Mouse (Mus musculus) lung, embryonic 16.5 days (tissue): ENCODE data around the gene Raet1e. TPM values are rescaled to one million over a fixed set of nuclear protein-coding genes. Genes with fewer than 3 reads are reported as not detected.
"Not testable (repeated sequence)": the region's sequence is repeated elsewhere in the genome, so short reads cannot be mapped to it uniquely, and the experiment has no call there.

Experiments used
- ATAC-seq: fragments of 200-750 bp; cut with Nextera tagmentation; 2 replicates; pipeline ENCODE4 v1.8.0; 2017; ENCODE audit warnings: low read depth, mild to moderate bottlenecking, moderate library complexity
- H3K27ac ChIP-seq: fragments of 300-500 bp; sonication (generic); 2 replicates; pipeline ENCODE4 v1.5.1; 2014; ENCODE audit warnings: mild to moderate bottlenecking, control low read depth, low read length
- H3K27me3 ChIP-seq: fragments of 300-500 bp; sonication (generic); 2 replicates; pipeline ENCODE4 v1.6.1; 2014; ENCODE audit warnings: low read depth, low read length, mixed read lengths; ENCODE audit not compliant: control insufficient read depth, insufficient read depth
- H3K36me3 ChIP-seq: fragments of 300-500 bp; sonication (generic); 2 replicates; pipeline ENCODE4 v1.6.1; 2014; ENCODE audit warnings: low read length; ENCODE audit not compliant: control insufficient read depth, insufficient read depth
- H3K4me1 ChIP-seq: fragments of 300-500 bp; sonication (generic); replicated peaks from 2 replicates; pipeline ENCODE4 v1.6.1; 2014; ENCODE audit warnings: low read length, mixed read lengths; ENCODE audit not compliant: control insufficient read depth, insufficient read depth
- H3K4me2 ChIP-seq: fragments of 300-500 bp; sonication (generic); 2 replicates; pipeline ENCODE4 v1.6.1; 2014; ENCODE audit warnings: low read depth, low read length, control low read depth
- H3K4me3 ChIP-seq: fragments of 300-500 bp; sonication (generic); 2 replicates; pipeline ENCODE4 v1.5.1; 2014; ENCODE audit warnings: mild to moderate bottlenecking, low read length, control low read depth
- H3K9ac ChIP-seq: fragments of 300-500 bp; sonication (generic); 2 replicates; pipeline ENCODE4 v1.6.1; 2014; ENCODE audit warnings: low read length, control low read depth
- H3K9me3 ChIP-seq: fragments of 300-500 bp; sonication (generic); 2 replicates; pipeline ENCODE4 v1.6.1; 2016; ENCODE audit warnings: low read length; ENCODE audit not compliant: control insufficient read depth
- WGBS: fragments of 180-500 bp; shearing (Covaris S2); extraction: QIAGEN DNeasy Blood & Tissue Kit; methylation state at CpG from one replicate; pipeline ENCODE4 v1.1.7; 2014; 5-methylcytosine and 5-hydroxymethylcytosine counted together
- polyA plus RNA-seq: library from polyadenylated mRNA; unstranded; fragments of >200 nt; fragmentation: Nextera tagmentation; extraction: Ambion mirVana; gene quantifications from 2 replicates; pipeline ENCODE4 v1.2.1, GENCODE M21; 2015

Gene Raet1e
- 9.0 and 10.8 TPM in 2 replicates for polyA plus RNA-seq

- H3K9ac ChIP-seq: 0 out of 2 replicates have a peak within 1 kb of the TSS, but pooled peaks have one; percentile 20
- H3K27ac ChIP-seq: not testable (repeated sequence)
- WGBS: under 1% methylated on average over 48 of the region's 48 CpGs
These were observed at the start of gene Raet1e, which contains the start of gene H60b for GRCm38 (mm10) chr10:22158310-22158999. TSS of gene Raet1e (plus strand) at chr10:22158569. TSS of gene H60b (plus strand) at chr10:22158586.

GRCm38 (mm10) chr10:22140665-22141280, 17.6 kb upstream of the Raet1e start:
- under 1% methylated on average over 19 of the region's 19 CpGs for WGBS
- no peak overlapping the region for H3K27ac ChIP-seq
- no peaks in the 10 kb centered on the region for H3K4me1 ChIP-seq
- H3K36me3 ChIP-seq: no peaks in the 10 kb centered on the region
- H3K27me3 ChIP-seq: no peaks in the 10 kb centered on the region
- H3K4me3 ChIP-seq: peak overlapping the region; percentile 48
- H3K9ac ChIP-seq: peak overlapping the region; percentile 49
- no peaks in the 10 kb centered on the region for H3K9me3 ChIP-seq
- peak; percentile 83 for ATAC-seq
- peak overlapping the region; percentile 62 for H3K4me2 ChIP-seq

More at GRCm38 (mm10) chr10:22158310-22158999, at the start of gene Raet1e, which contains the start of gene H60b:
- not testable (repeated sequence) for H3K9me3 ChIP-seq, H3K4me1 ChIP-seq, H3K36me3 ChIP-seq
- Histone ChIP-seq H3K4me3 (peak within 1 kb of the TSS; percentile 49), H3K27me3 (peaks cover 37% of the 10 kb centered on the region), H3K4me2 (peak within 1 kb of the TSS; percentile 67)
- ATAC-seq: peak; percentile 90

- not testable (repeated sequence) for H3K9ac ChIP-seq, H3K9me3 ChIP-seq, H3K4me3 ChIP-seq, H3K27me3 ChIP-seq, ATAC-seq, H3K4me1 ChIP-seq, H3K27ac ChIP-seq, H3K36me3 ChIP-seq, H3K4me2 ChIP-seq
- 82% methylated on average over 1 of the region's 1 CpGs for WGBS
These were observed 16.2 kb upstream of the Raet1e start for GRCm38 (mm10) chr10:22142194-22142593.

- no peak overlapping the region for H3K4me3 ChIP-seq
- no peak overlapping the region for H3K4me2 ChIP-seq
- WGBS: 76% methylated on average over 5 of the region's 5 CpGs
- no peaks in the 10 kb centered on the region for H3K27me3 ChIP-seq
- no peaks in the 10 kb centered on the region for H3K9me3 ChIP-seq
- no peak for ATAC-seq
- H3K9ac ChIP-seq: no peak overlapping the region
- H3K4me1 ChIP-seq: no peaks in the 10 kb centered on the region
- 0 out of 2 replicates have a peak, but pooled peaks cover 2% of the 10 kb centered on the region for H3K36me3 ChIP-seq
- H3K27ac ChIP-seq: no peak overlapping the region
These were observed 15.4 kb upstream of the Raet1e start for GRCm38 (mm10) chr10:22142926-22143325.

GRCm38 (mm10) chr10:22148441-22149072, 9.8 kb upstream of the Raet1e start:
- H3K4me1 ChIP-seq: peaks cover 12% of the 10 kb centered on the region
- under 1% methylated on average over 48 of the region's 50 CpGs for WGBS
- peak overlapping the region; percentile 79 for H3K9ac ChIP-seq
- ATAC-seq: peak; percentile 92
- H3K36me3 ChIP-seq: 0 out of 2 replicates have a peak, but pooled peaks cover 2% of the 10 kb centered on the region
- H3K27ac ChIP-seq: peak overlapping the region; percentile 65
- H3K27me3 ChIP-seq: peaks cover 11% of the 10 kb centered on the region
- H3K4me3 ChIP-seq: peak overlapping the region; percentile 74
- no peaks in the 10 kb centered on the region for H3K9me3 ChIP-seq
- peak overlapping the region; percentile 98 for H3K4me2 ChIP-seq

GRCm38 (mm10) chr10:22149073-22149690, 9.2 kb upstream of the Raet1e start, which contains the start of gene E030030I06Rik:
TSS of gene E030030I06Rik (minus strand) at chr10:22149270.
- peak within 1 kb of the TSS; percentile 74 for H3K4me3 ChIP-seq
- under 1% methylated on average over 35 of the region's 37 CpGs for WGBS
- H3K27ac ChIP-seq: peak within 1 kb of the TSS; percentile 65
- H3K9ac ChIP-seq: peak within 1 kb of the TSS; percentile 79
- peak; percentile 30 for ATAC-seq
- no peaks in the 10 kb centered on the region for H3K9me3 ChIP-seq
- peaks cover 13% of the 10 kb centered on the region for H3K27me3 ChIP-seq
- 0 out of 2 replicates have a peak, but pooled peaks cover 2% of the 10 kb centered on the region for H3K36me3 ChIP-seq
- H3K4me2 ChIP-seq: peak within 1 kb of the TSS; percentile 98
- peaks cover 12% of the 10 kb centered on the region for H3K4me1 ChIP-seq

GRCm38 (mm10) chr10:22149691-22150465, 8.5 kb upstream of the Raet1e start:
- Histone ChIP-seq H3K27me3 (peaks cover 15% of the 10 kb centered on the region), H3K27ac (no peak overlapping the region), H3K4me3 (peak overlapping the region; percentile 74), H3K4me1 (peaks cover 12% of the 10 kb centered on the region), H3K9me3 (no peaks in the 10 kb centered on the region), H3K4me2 (peak overlapping the region; percentile 98), H3K9ac (peak overlapping the region; percentile 79; the same call in 1 of the 2 replicates), H3K36me3 (0 out of 2 replicates have a peak, but pooled peaks cover 2% of the 10 kb centered on the region)
- under 1% methylated on average over 46 of the region's 50 CpGs for WGBS
- no peak for ATAC-seq

GRCm38 (mm10) chr10:22150593-22150992, 7.8 kb upstream of the Raet1e start:
- peaks cover 20% of the 10 kb centered on the region for H3K27me3 ChIP-seq

More at GRCm38 (mm10) chr10:22150593-22150992, 7.8 kb upstream of the Raet1e start:
- H3K36me3 ChIP-seq: 0 out of 2 replicates have a peak, but pooled peaks cover 2% of the 10 kb centered on the region
- WGBS: under 1% methylated on average over 27 of the region's 27 CpGs
- peak overlapping the region; percentile 74 for H3K4me3 ChIP-seq
- no peak overlapping the region for H3K27ac ChIP-seq
- H3K4me2 ChIP-seq: peak overlapping the region; percentile 98
- H3K9me3 ChIP-seq: no peaks in the 10 kb centered on the region
- H3K4me1 ChIP-seq: peaks cover 12% of the 10 kb centered on the region
- H3K9ac ChIP-seq: no peak overlapping the region
- ATAC-seq: no peak
